9 mouse cellular contexts compared by ENCODE assay signal in genomic region chr7:24529580-24529979, GRCm38 (mm10). TPM values are rescaled to one million over a fixed set of nuclear protein-coding genes. Genes with fewer than 3 reads are reported as not detected.
DNase-seq lines count a peak whose midpoint lies in the region; ATAC-seq and TF ChIP-seq lines count a peak whose summit lies in the region.
"Had no signal": no experiment of that assay in that cellular context is flagged by ENCODE, and none has a peak within 500 bp of the region (broad histone marks: within the 10 kb centered on the region; RNA-seq: fewer than 3 reads in every experiment).

No protein-coding gene starts in this region.

- no peak for ATAC-seq in forebrain, embryonic 11.5 days (replicated peaks; ENCODE audit: low FRiP score)
- no peak for ATAC-seq in liver, embryonic 12.5 days
- no peak for ATAC-seq in granulocyte monocyte progenitor cell, adult 5-6 weeks (replicated peaks; ENCODE audit: poor library complexity, severe bottlenecking)

- TF ChIP-seq EP300 in heart, adult 2 months (IDR thresholded peaks at IDR 0.05; ENCODE audit: insufficient read depth, low read depth, low read length): no peak

- H3K4me2 ChIP-seq in forebrain, embryonic 11.5 days (ENCODE audit: low read depth, low read length, severe bottlenecking): peak overlapping the region; percentile 90
- H3K4me2 ChIP-seq in liver, embryonic 12.5 days: peak overlapping the region; percentile 93

- no peaks in the 10 kb centered on the region for H3K27me3 ChIP-seq in heart, adult 2 months (ENCODE audit: control insufficient read depth, insufficient read depth, low read length)
- no peaks in the 10 kb centered on the region for H3K27me3 ChIP-seq in C2C12 (ENCODE audit: control insufficient read depth, insufficient read depth, insufficient read length)
- H3K27me3 ChIP-seq in forebrain, embryonic 11.5 days (ENCODE audit: control insufficient read depth, insufficient read depth, low read length): peaks cover 14% of the 10 kb centered on the region
- peaks cover 12% of the 10 kb centered on the region; the same call in 1 of the 2 replicates for H3K27me3 ChIP-seq in liver, embryonic 12.5 days (replicated peaks)
- H3K27me3 ChIP-seq: Patski had no signal

- H3ac ChIP-seq in C2C12 (ENCODE audit: control insufficient read depth, insufficient read length, low read depth): peak overlapping the region; percentile 74

- H3K9me3 ChIP-seq in forebrain, embryonic 11.5 days (ENCODE audit: control insufficient read depth, low read length): no peaks in the 10 kb centered on the region
- no peaks in the 10 kb centered on the region for H3K9me3 ChIP-seq in liver, embryonic 12.5 days (replicated peaks)

- H3K4me3 ChIP-seq in heart, adult 2 months: peak overlapping the region; percentile 61
- H3K4me3 ChIP-seq in C2C12 (ENCODE audit: insufficient read depth, poor library complexity, severe bottlenecking): peak overlapping the region; percentile 43
- H3K4me3 ChIP-seq in forebrain, embryonic 11.5 days (ENCODE audit: low read depth, low read length): peak overlapping the region; percentile 47
- H3K4me3 ChIP-seq in liver, embryonic 12.5 days: peak overlapping the region; percentile 74

- H3K36me3 ChIP-seq in heart, adult 2 months (ENCODE audit: control insufficient read depth, insufficient read depth, low read length): peaks cover 3% of the 10 kb centered on the region; the same call in 1 of the 2 replicates
- no peaks in the 10 kb centered on the region for H3K36me3 ChIP-seq in C2C12 (ENCODE audit: control insufficient read depth, insufficient read depth)
- no peaks in the 10 kb centered on the region for H3K36me3 ChIP-seq in forebrain, embryonic 11.5 days (ENCODE audit: control insufficient read depth, insufficient read depth, low read length)
- peaks cover 20% of the 10 kb centered on the region for H3K36me3 ChIP-seq in liver, embryonic 12.5 days

- TF ChIP-seq POLR2A in heart, adult 2 months (IDR thresholded peaks at IDR 0.05; ENCODE audit: insufficient read depth, low read depth, low read length): no peak

- H3K27ac ChIP-seq in heart, adult 2 months: peak overlapping the region; percentile 86
- H3K27ac ChIP-seq in forebrain, embryonic 11.5 days (ENCODE audit: low read depth, low read length): no peak overlapping the region
- H3K27ac ChIP-seq in liver, embryonic 12.5 days: peak overlapping the region; percentile 81

- peaks cover 2% of the 10 kb centered on the region; the same call in 1 of the 2 replicates for H3K4me1 ChIP-seq in heart, adult 2 months (ENCODE audit: control insufficient read depth, insufficient read depth, low read length)
- peaks cover 13% of the 10 kb centered on the region for H3K4me1 ChIP-seq in forebrain, embryonic 11.5 days (replicated peaks; ENCODE audit: control insufficient read depth, insufficient read depth, low read length)
- H3K4me1 ChIP-seq in liver, embryonic 12.5 days: peaks cover 33% of the 10 kb centered on the region

- H3K79me2 ChIP-seq in heart, adult 2 months (replicated peaks; ENCODE audit: control insufficient read depth, insufficient read depth, low read length): peaks cover 2% of the 10 kb centered on the region; the same call in 1 of the 2 replicates
- H3K79me2 ChIP-seq in C2C12 (ENCODE audit: control insufficient read depth, insufficient read depth): peaks cover 7% of the 10 kb centered on the region

- no peaks in the 10 kb centered on the region for H3K79me3 ChIP-seq in C2C12 (ENCODE audit: low read depth)

- no peak for TF ChIP-seq CTCF in heart, adult 2 months (IDR thresholded peaks at IDR 0.05)
- TF ChIP-seq CTCF in C2C12 (IDR thresholded peaks at IDR 0.05; ENCODE audit: control insufficient read depth, insufficient read depth, insufficient read length): no peak

- intact Hi-C loops in heart, adult 2 months (cut with DNase I): loop anchor here (5.0 kb wide), 1 partner anchor 57 kb away; no protein-coding TSS in a partner anchor
- intact Hi-C loops in heart, postnatal 36 days (cut with DNase I): loop anchor here (1.0 kb wide), 1 partner anchor 18 kb away; no protein-coding TSS in a partner anchor

- peak overlapping the region; percentile 77 for H3K9ac ChIP-seq in heart, adult 2 months (ENCODE audit: low read depth, low read length)
- H3K9ac ChIP-seq in forebrain, embryonic 11.5 days (ENCODE audit: low read length): peak overlapping the region; percentile 91
- peak overlapping the region; percentile 75 for H3K9ac ChIP-seq in liver, embryonic 12.5 days

- WGBS in heart, adult 2 months: 39% methylated on average over 11 of the region's 11 CpGs
- WGBS in forebrain, embryonic 11.5 days: 67% methylated on average over 11 of the region's 11 CpGs
- WGBS in liver, embryonic 12.5 days (ENCODE audit: insufficient replicate concordance): 39% methylated on average over 11 of the region's 11 CpGs

- no peak for DNase-seq in heart, adult 2 months
- DNase-seq in heart, postnatal 36 days: no peak
- DNase-seq in forebrain, embryonic 11.5 days (ENCODE audit: low spot score): no peak
- DNase-seq in spleen, adult 12 weeks (ENCODE audit: low spot score): no peak
- no peak for DNase-seq in urinary bladder, postnatal 4 days (ENCODE audit: low spot score in 2 of 2)

TF ChIP-seq in C2C12, 6 proteins besides CTCF, POLR2A, EP300 and RAD21:
- no peak for TF ChIP-seq USF1 (IDR thresholded peaks at IDR 0.05; ENCODE audit: low read depth)
- TF ChIP-seq MAX (IDR thresholded peaks at IDR 0.05): no peak
- TF ChIP-seq MYOG (IDR thresholded peaks at IDR 0.05; ENCODE audit: control insufficient read depth, extremely low read depth, insufficient read length): no peak
- TF ChIP-seq MYOD1 (IDR thresholded peaks at IDR 0.05; ENCODE audit: control insufficient read depth, insufficient read length, low read depth): no peak
- TF ChIP-seq FOSL1 (IDR thresholded peaks at IDR 0.05; ENCODE audit: insufficient read depth, low read length, poor library complexity, severe bottlenecking): no peak
- no peak for TF ChIP-seq CEBPB (IDR thresholded peaks at IDR 0.05; ENCODE audit: low read depth)

RNA-seq across cellular contexts. Expression of gene Irgq, which starts 0.9 kb away (rescaled TPM):
- 10 to 100 TPM; 16.1 to 17.4 TPM for total RNA-seq in heart, adult 2 months (2021)
- 12.9 and 20.7 TPM in 2 replicates for polyA plus RNA-seq in heart, adult 2 months (2012; rRNA removed)
- total RNA-seq in heart, postnatal 36 days (2021): 10 to 100 TPM; 16.4 to 16.5 TPM
- 7.9 TPM for polyA plus RNA-seq in C2C12 (2012; fragmentation: generic; extraction: Trizol)
- 16.1 and 16.4 TPM in 2 replicates for polyA plus RNA-seq in forebrain, embryonic 11.5 days (2014; fragmentation: Nextera tagmentation; extraction: Ambion mirVana)
- polyA plus RNA-seq in liver, embryonic 12.5 days (2016; fragmentation: Nextera tagmentation; extraction: Ambion mirVana): 2.8 and 3.1 TPM in 2 replicates
- 5.1 and 5.9 TPM in 2 replicates for total RNA-seq in granulocyte monocyte progenitor cell, adult 5-6 weeks (2014; fragmentation: Nextera tagmentation)
- 3.3 and 4.2 TPM in 2 replicates for total RNA-seq in granulocyte monocyte progenitor cell, adult 5-6 weeks (2017)

RNA-seq across cellular contexts. Expression of gene Pinlyp, which starts 16.3 kb away (rescaled TPM):
- not detected for total RNA-seq in heart, adult 2 months (2021)
- polyA plus RNA-seq in heart, adult 2 months (2012; rRNA removed): not detected in 2 replicates
- total RNA-seq in heart, postnatal 36 days (2021): not detected
- polyA plus RNA-seq in C2C12 (2012; fragmentation: generic; extraction: Trizol): 0.23 TPM
- polyA plus RNA-seq in forebrain, embryonic 11.5 days (2014; fragmentation: Nextera tagmentation; extraction: Ambion mirVana): not detected in 2 replicates
- polyA plus RNA-seq in liver, embryonic 12.5 days (2016; fragmentation: Nextera tagmentation; extraction: Ambion mirVana): not detected in 2 replicates
- total RNA-seq in granulocyte monocyte progenitor cell, adult 5-6 weeks (2014; fragmentation: Nextera tagmentation): not detected in 2 replicates
- total RNA-seq in granulocyte monocyte progenitor cell, adult 5-6 weeks (2017): not detected in 2 replicates

RNA-seq across cellular contexts. Expression of gene Xrcc1, which starts 16.5 kb away (rescaled TPM):
- total RNA-seq in heart, adult 2 months (2021): 10 to 100 TPM; 25.0 to 25.6 TPM
- 21.8 and 25.5 TPM in 2 replicates for polyA plus RNA-seq in heart, adult 2 months (2012; rRNA removed)
- 10 to 100 TPM; 26.9 to 27.4 TPM for total RNA-seq in heart, postnatal 36 days (2021)
- polyA plus RNA-seq in C2C12 (2012; fragmentation: generic; extraction: Trizol): 57.4 TPM
- 140 and 150 TPM in 2 replicates for polyA plus RNA-seq in forebrain, embryonic 11.5 days (2014; fragmentation: Nextera tagmentation; extraction: Ambion mirVana)
- 61.5 and 63.0 TPM in 2 replicates for polyA plus RNA-seq in liver, embryonic 12.5 days (2016; fragmentation: Nextera tagmentation; extraction: Ambion mirVana)
- total RNA-seq in granulocyte monocyte progenitor cell, adult 5-6 weeks (2014; fragmentation: Nextera tagmentation): 72.6 and 80.6 TPM in 2 replicates
- total RNA-seq in granulocyte monocyte progenitor cell, adult 5-6 weeks (2017): 38.6 and 40.9 TPM in 2 replicates

RNA-seq across cellular contexts. Expression of gene AC161166.1, which starts 17.3 kb away (rescaled TPM):
- not detected for total RNA-seq in heart, adult 2 months (2021)
- polyA plus RNA-seq in heart, adult 2 months (2012; rRNA removed): 0.04 TPM in 1 of 2 replicates, not detected in the other
- total RNA-seq in heart, postnatal 36 days (2021): not detected
- polyA plus RNA-seq in C2C12 (2012; fragmentation: generic; extraction: Trizol): 0.16 TPM
- polyA plus RNA-seq in forebrain, embryonic 11.5 days (2014; fragmentation: Nextera tagmentation; extraction: Ambion mirVana): 0.96 and 1.3 TPM in 2 replicates
- polyA plus RNA-seq in liver, embryonic 12.5 days (2016; fragmentation: Nextera tagmentation; extraction: Ambion mirVana): 0.20 and 0.24 TPM in 2 replicates
- not detected in 2 replicates for total RNA-seq in granulocyte monocyte progenitor cell, adult 5-6 weeks (2014; fragmentation: Nextera tagmentation)
- total RNA-seq in granulocyte monocyte progenitor cell, adult 5-6 weeks (2017): not detected in 2 replicates

RNA-seq across cellular contexts. Expression of gene Zfp428, which starts 22.8 kb away (rescaled TPM):
- 10 to 100 TPM; 14.5 to 14.9 TPM for total RNA-seq in heart, adult 2 months (2021)
- 12.3 and 28.7 TPM in 2 replicates for polyA plus RNA-seq in heart, adult 2 months (2012; rRNA removed)
- 10 to 100 TPM; 11.5 to 13.8 TPM for total RNA-seq in heart, postnatal 36 days (2021)
- polyA plus RNA-seq in C2C12 (2012; fragmentation: generic; extraction: Trizol): 53.8 TPM
- polyA plus RNA-seq in forebrain, embryonic 11.5 days (2014; fragmentation: Nextera tagmentation; extraction: Ambion mirVana): 109 and 114 TPM in 2 replicates
- polyA plus RNA-seq in liver, embryonic 12.5 days (2016; fragmentation: Nextera tagmentation; extraction: Ambion mirVana): 12.4 and 14.2 TPM in 2 replicates
- total RNA-seq in granulocyte monocyte progenitor cell, adult 5-6 weeks (2014; fragmentation: Nextera tagmentation): 1.5 and 4.0 TPM in 2 replicates
- 2.2 and 2.7 TPM in 2 replicates for total RNA-seq in granulocyte monocyte progenitor cell, adult 5-6 weeks (2017)
